Mouse (Mus musculus) left cerebral cortex, adult 18-20 months (tissue): Measurements from ENCODE around the gene Grem2. TPM values are rescaled to one million over a fixed set of nuclear protein-coding genes. Genes with fewer than 3 reads are reported as not detected.

Experiments used
- DNase-seq, 2 experiments: peaks; one replicate each; pipeline ENCODE4 v3.0.0; 2021 to 2022; ENCODE audit warnings: low spot score in 2 of 2, mixed read lengths in 1 of 2
- total RNA-seq, 2 experiments: library from RNA; stranded (reverse); gene quantifications; 2 replicates each; pipeline ENCODE4 v1.2.3; 2021

The Grem2 gene
- total RNA-seq, 2 experiments from 2014 or later: 22.4 to 26.3 TPM

DNA sequence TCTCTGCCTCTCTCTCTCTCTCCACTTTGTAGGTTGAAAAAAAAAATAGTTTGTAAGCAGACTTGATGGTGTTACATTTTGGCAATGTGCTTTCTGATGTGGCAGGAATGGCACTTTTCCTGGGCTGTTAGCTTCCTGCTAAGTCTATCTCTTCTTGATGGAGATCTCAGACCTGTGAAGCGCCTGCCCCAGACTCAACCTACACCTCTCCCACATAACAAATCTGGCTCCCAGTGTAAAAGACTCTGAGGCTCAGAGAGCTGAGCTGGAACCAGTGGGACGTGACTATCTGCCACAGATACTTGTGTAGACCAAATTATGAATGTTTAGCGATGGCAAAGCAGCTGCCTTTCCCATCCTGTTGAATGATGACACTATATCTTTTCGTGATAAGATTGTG is 109.8 kb downstream of the Grem2 start:
- DNase-seq: peak in 1 of 2 experiments; percentile 25

DNA sequence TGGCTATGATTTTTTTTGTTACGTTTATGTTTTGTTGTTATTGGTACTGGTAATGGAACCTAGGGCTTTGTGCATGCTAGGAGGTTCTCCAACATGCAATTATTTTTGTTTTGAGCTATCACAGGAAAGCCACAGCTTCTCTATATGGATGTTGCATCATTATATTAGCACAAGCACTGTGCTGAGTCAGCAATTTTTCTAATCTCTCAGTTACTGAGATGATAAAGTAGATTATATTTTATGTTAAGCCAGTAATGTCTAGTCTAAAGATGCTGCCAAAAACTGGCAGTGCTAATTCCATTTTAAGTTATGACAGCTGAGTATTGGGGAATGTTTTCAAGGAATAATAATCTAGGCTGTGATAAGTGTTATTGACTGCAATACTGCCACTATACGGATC is 133.0 kb downstream of the Grem2 start:
- no peak for DNase-seq
